Mouse (Mus musculus): ENCODE measurements around the gene Baiap3. TPM values are rescaled to one million over a fixed set of nuclear protein-coding genes. Genes with fewer than 3 reads are reported as not detected.

Baiap3 gene
- polyA plus RNA-seq, 1 experiment from 2014 or later, result 4.4 TPM

- H3K9me3 ChIP-seq (ENCODE audit: control insufficient read depth, low read length), result no peaks in the 10 kb centered on the region
- no peaks in the 10 kb centered on the region for H3K36me3 ChIP-seq (ENCODE audit: control insufficient read depth, insufficient read depth, low read length)
- H3K27ac ChIP-seq (ENCODE audit: low read depth, low read length), result 0 out of 2 replicates have a peak overlapping the region, but pooled peaks have one; percentile 47
- ATAC-seq (ENCODE audit: low FRiP score) (peak; percentile 85), DNase-seq (ENCODE audit: low spot score) (peak; percentile 46)
- H3K9ac ChIP-seq (ENCODE audit: low read depth, low read length), result peak overlapping the region; percentile 37; the same call in 1 of the 2 replicates
- peak overlapping the region; percentile 52 for H3K4me2 ChIP-seq (replicated peaks; ENCODE audit: low read depth, low read length)
- 2% methylated on average over 17 of the region's 30 CpGs for WGBS
- peak overlapping the region; percentile 33 for H3K4me3 ChIP-seq (ENCODE audit: low read depth, low read length)
- H3K27me3 ChIP-seq (ENCODE audit: control insufficient read depth, insufficient read depth, low read length), result no peaks in the 10 kb centered on the region
- no peaks in the 10 kb centered on the region for H3K4me1 ChIP-seq (replicated peaks; ENCODE audit: control insufficient read depth, insufficient read depth, low read length)
Observed at GRCm38 (mm10) chr17:25221821-25222503, 34.2 kb downstream of the Baiap3 start.

- Histone ChIP-seq H3K4me2 (replicated peaks; ENCODE audit: low read depth, low read length) (no peak overlapping the region), H3K4me3 (ENCODE audit: low read depth, low read length) (no peak overlapping the region), H3K36me3 (ENCODE audit: control insufficient read depth, insufficient read depth, low read length) (no peaks in the 10 kb centered on the region), H3K9me3 (ENCODE audit: control insufficient read depth, low read length) (no peaks in the 10 kb centered on the region), H3K27me3 (ENCODE audit: control insufficient read depth, insufficient read depth, low read length) (no peaks in the 10 kb centered on the region), H3K9ac (ENCODE audit: low read depth, low read length) (no peak overlapping the region), H3K27ac (ENCODE audit: low read depth, low read length) (no peak overlapping the region), H3K4me1 (replicated peaks; ENCODE audit: control insufficient read depth, insufficient read depth, low read length) (no peaks in the 10 kb centered on the region)
- no peak for DNase-seq (ENCODE audit: low spot score)
- 95% methylated on average over 1 of the region's 1 CpGs for WGBS
- ATAC-seq (ENCODE audit: low FRiP score), result no peak
Observed at GRCm38 (mm10) chr17:25220746-25221145, 35.4 kb downstream of the Baiap3 start.

DNA sequence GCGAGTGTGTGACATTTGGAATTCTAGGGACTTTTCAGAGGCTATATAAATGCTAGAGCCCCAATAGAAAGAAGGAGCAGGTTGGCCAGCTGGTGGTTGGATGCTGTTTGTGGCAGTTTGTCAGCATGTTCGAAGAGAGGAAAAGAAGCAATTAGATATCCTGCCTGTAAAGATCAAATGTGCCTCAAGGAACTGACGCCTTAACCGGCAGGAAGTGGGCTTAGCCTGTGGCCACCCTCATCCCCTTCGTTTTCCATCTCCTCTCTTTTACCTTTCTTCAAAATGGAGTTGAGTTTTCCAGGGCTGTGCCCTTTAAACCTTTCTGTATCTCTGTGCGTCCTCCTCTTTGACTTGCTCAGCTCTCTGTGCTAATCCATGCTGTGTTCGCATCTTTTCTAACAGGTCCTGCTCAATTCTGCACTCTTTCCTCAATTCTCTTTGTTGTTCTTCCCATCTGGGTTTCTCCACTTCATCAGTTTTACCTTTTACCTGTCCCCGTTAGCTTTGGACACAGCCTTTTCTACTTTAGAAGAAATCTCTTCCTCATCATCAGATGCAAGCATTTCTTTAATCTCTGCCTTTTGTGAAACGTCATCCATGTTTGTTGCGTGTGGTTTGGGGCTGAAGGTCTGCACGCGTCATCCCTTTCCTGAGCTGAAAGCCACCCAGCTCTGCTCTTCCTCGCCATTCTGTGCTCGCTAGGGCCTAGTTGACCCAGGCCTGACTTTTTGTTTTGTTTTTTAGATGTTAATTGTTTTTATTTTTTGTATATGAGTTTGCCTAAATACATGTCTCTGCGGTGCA lies 36.5 kb downstream of the Baiap3 start:
- 91% methylated on average over 15 of the region's 15 CpGs for WGBS
- Histone ChIP-seq H3K4me3 (ENCODE audit: low read depth, low read length) (no peak overlapping the region), H3K9ac (ENCODE audit: low read depth, low read length) (no peak overlapping the region), H3K27ac (ENCODE audit: low read depth, low read length) (no peak overlapping the region), H3K9me3 (ENCODE audit: control insufficient read depth, low read length) (no peaks in the 10 kb centered on the region), H3K36me3 (ENCODE audit: control insufficient read depth, insufficient read depth, low read length) (no peaks in the 10 kb centered on the region), H3K27me3 (ENCODE audit: control insufficient read depth, insufficient read depth, low read length) (no peaks in the 10 kb centered on the region), H3K4me2 (replicated peaks; ENCODE audit: low read depth, low read length) (no peak overlapping the region), H3K4me1 (replicated peaks; ENCODE audit: control insufficient read depth, insufficient read depth, low read length) (no peaks in the 10 kb centered on the region)
- ATAC-seq (ENCODE audit: low FRiP score), result no peak
- no peak for DNase-seq (ENCODE audit: low spot score)

DNA sequence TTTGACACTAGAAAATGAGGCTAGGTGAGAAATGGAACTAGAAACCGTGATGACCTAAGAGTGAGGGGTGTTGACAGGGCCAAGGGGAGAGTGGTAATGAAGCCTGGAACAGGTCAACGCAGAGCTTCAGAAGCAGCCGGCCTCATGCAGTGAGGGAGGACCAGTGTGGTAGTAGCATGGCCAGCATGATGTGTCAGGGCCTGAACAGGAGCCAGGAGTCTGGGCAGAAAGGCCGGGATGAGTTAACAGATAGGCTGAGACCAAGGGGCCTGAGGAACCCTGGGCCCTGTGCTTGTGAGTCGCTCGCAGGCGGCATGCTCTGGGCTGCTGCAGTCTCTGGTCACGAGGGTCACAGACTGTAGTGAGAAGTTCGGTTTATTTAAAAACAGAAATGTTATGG lies 37.2 kb downstream of the Baiap3 start:
- Histone ChIP-seq H3K4me1 (replicated peaks; ENCODE audit: control insufficient read depth, insufficient read depth, low read length) (no peaks in the 10 kb centered on the region), H3K9me3 (ENCODE audit: control insufficient read depth, low read length) (no peaks in the 10 kb centered on the region), H3K4me3 (ENCODE audit: low read depth, low read length) (no peak overlapping the region), H3K9ac (ENCODE audit: low read depth, low read length) (no peak overlapping the region), H3K36me3 (ENCODE audit: control insufficient read depth, insufficient read depth, low read length) (0 out of 2 replicates have a peak, but pooled peaks cover 2% of the 10 kb centered on the region), H3K27me3 (ENCODE audit: control insufficient read depth, insufficient read depth, low read length) (no peaks in the 10 kb centered on the region), H3K4me2 (replicated peaks; ENCODE audit: low read depth, low read length) (no peak overlapping the region), H3K27ac (ENCODE audit: low read depth, low read length) (no peak overlapping the region)
- WGBS, result 92% methylated on average over 9 of the region's 9 CpGs
- DNase-seq (ENCODE audit: low spot score) (no peak), ATAC-seq (ENCODE audit: low FRiP score) (no peak)

GRCm38 (mm10) chr17:25215431-25215830 lies 40.7 kb downstream of the Baiap3 start:
- H3K4me1 ChIP-seq (replicated peaks; ENCODE audit: control insufficient read depth, insufficient read depth, low read length), result no peaks in the 10 kb centered on the region
- no peak for ATAC-seq (ENCODE audit: low FRiP score)
- no peak overlapping the region for H3K27ac ChIP-seq (ENCODE audit: low read depth, low read length)
- no peaks in the 10 kb centered on the region for H3K9me3 ChIP-seq (ENCODE audit: control insufficient read depth, low read length)
- H3K27me3 ChIP-seq (ENCODE audit: control insufficient read depth, insufficient read depth, low read length), result no peaks in the 10 kb centered on the region
- H3K9ac ChIP-seq (ENCODE audit: low read depth, low read length), result no peak overlapping the region
- DNase-seq (ENCODE audit: low spot score), result no peak
- WGBS, result 89% methylated on average over 3 of the region's 3 CpGs
- no peak overlapping the region for H3K4me3 ChIP-seq (ENCODE audit: low read depth, low read length)
- no peak overlapping the region for H3K4me2 ChIP-seq (replicated peaks; ENCODE audit: low read depth, low read length)
- 0 out of 2 replicates have a peak, but pooled peaks cover 2% of the 10 kb centered on the region for H3K36me3 ChIP-seq (ENCODE audit: control insufficient read depth, insufficient read depth, low read length)

DNA sequence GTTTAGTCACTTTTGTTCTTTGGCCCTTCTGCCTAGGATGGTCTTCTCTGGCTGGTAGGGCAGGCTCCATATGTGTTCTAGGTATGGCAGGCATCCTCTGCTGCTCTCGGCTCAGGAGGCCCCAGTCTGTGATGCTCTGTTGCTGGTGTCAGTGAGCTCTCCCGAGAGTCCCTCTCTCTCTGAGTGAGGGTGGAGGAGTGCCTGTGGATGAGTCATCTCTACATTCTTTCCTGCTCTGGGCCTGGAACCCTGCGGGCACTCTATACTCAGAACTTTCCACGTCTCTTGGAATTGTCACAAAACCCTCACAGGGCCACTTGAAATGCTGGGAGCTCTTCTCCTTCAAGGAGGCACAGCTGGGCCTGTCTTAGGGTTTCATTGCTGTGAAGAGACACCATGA lies 44.5 kb downstream of the Baiap3 start:
- no peak overlapping the region for H3K9ac ChIP-seq (ENCODE audit: low read depth, low read length)
- H3K9me3 ChIP-seq (ENCODE audit: control insufficient read depth, low read length), result no peaks in the 10 kb centered on the region
- 93% methylated on average over 4 of the region's 4 CpGs for WGBS
- H3K27me3 ChIP-seq (ENCODE audit: control insufficient read depth, insufficient read depth, low read length), result no peaks in the 10 kb centered on the region
- H3K4me2 ChIP-seq (replicated peaks; ENCODE audit: low read depth, low read length), result no peak overlapping the region
- DNase-seq (ENCODE audit: low spot score), result no peak
- H3K27ac ChIP-seq (ENCODE audit: low read depth, low read length), result no peak overlapping the region
- H3K4me3 ChIP-seq (ENCODE audit: low read depth, low read length), result no peak overlapping the region
- no peak for ATAC-seq (ENCODE audit: low FRiP score)
- 0 out of 2 replicates have a peak, but pooled peaks cover 2% of the 10 kb centered on the region for H3K36me3 ChIP-seq (ENCODE audit: control insufficient read depth, insufficient read depth, low read length)
- H3K4me1 ChIP-seq (replicated peaks; ENCODE audit: control insufficient read depth, insufficient read depth, low read length), result no peaks in the 10 kb centered on the region

- Histone ChIP-seq H3K4me1 (replicated peaks; ENCODE audit: control insufficient read depth, insufficient read depth, low read length) (no peaks in the 10 kb centered on the region), H3K4me2 (replicated peaks; ENCODE audit: low read depth, low read length) (no peak overlapping the region), H3K27me3 (ENCODE audit: control insufficient read depth, insufficient read depth, low read length) (no peaks in the 10 kb centered on the region), H3K27ac (ENCODE audit: low read depth, low read length) (no peak overlapping the region), H3K9ac (ENCODE audit: low read depth, low read length) (no peak overlapping the region), H3K36me3 (ENCODE audit: control insufficient read depth, insufficient read depth, low read length) (0 out of 2 replicates have a peak, but pooled peaks cover 2% of the 10 kb centered on the region), H3K4me3 (ENCODE audit: low read depth, low read length) (no peak overlapping the region), H3K9me3 (ENCODE audit: control insufficient read depth, low read length) (no peaks in the 10 kb centered on the region)
- DNase-seq (ENCODE audit: low spot score) (no peak), ATAC-seq (ENCODE audit: low FRiP score) (no peak)
- 90% methylated on average over 15 of the region's 15 CpGs for WGBS
Observed at GRCm38 (mm10) chr17:25210680-25211466, 45.3 kb downstream of the Baiap3 start.

DNA sequence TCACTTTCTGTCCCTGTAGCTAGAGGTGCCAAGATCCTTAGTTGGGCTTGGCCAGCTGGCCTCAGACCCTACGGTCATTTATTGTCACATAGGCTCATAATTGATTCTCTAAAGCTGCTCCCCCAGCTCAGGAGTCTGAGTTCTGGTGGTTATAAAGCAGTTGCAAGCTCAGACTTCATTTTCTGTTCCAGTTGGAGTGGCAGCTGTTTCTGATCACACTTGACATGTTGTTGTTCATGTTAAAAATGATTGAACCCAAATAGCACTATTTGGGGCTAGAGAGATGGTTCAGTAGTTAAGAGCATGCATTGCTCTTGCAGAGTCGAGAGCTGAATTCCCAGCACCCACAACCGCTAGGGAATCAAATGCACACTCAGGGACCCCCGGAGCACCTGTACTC lies 46.2 kb downstream of the Baiap3 start:
- Histone ChIP-seq H3K9me3 (ENCODE audit: control insufficient read depth, low read length) (no peaks in the 10 kb centered on the region), H3K4me2 (replicated peaks; ENCODE audit: low read depth, low read length) (no peak overlapping the region), H3K36me3 (ENCODE audit: control insufficient read depth, insufficient read depth, low read length) (0 out of 2 replicates have a peak, but pooled peaks cover 2% of the 10 kb centered on the region), H3K27me3 (ENCODE audit: control insufficient read depth, insufficient read depth, low read length) (no peaks in the 10 kb centered on the region), H3K9ac (ENCODE audit: low read depth, low read length) (no peak overlapping the region), H3K4me3 (ENCODE audit: low read depth, low read length) (no peak overlapping the region), H3K4me1 (replicated peaks; ENCODE audit: control insufficient read depth, insufficient read depth, low read length) (no peaks in the 10 kb centered on the region), H3K27ac (ENCODE audit: low read depth, low read length) (no peak overlapping the region)
- DNase-seq (ENCODE audit: low spot score) (no peak), ATAC-seq (ENCODE audit: low FRiP score) (no peak)
- WGBS, result 93% methylated on average over 4 of the region's 4 CpGs

Measured in hindbrain, embryonic 11.5 days (tissue).